Mouse (Mus musculus) heart, embryonic 14.5 days (tissue): Measurements from ENCODE around the gene 0610030E20Rik. TPM values are rescaled to one million over a fixed set of nuclear protein-coding genes. Genes with fewer than 3 reads are reported as not detected.

ENCODE experiments used
- ATAC-seq: fragments of 200-750 bp; cut with Nextera tagmentation; 2 replicates; pipeline ENCODE4 v1.8.0; 2017; ENCODE audit warnings: low read depth, moderate TSS enrichment; ENCODE audit not compliant: insufficient number of reproducible peaks, insufficient read depth, low FRiP score
- H3K27ac ChIP-seq, 2 experiments: fragments of 200-500 bp in 1 of 2; fragments of 300-500 bp in 1 of 2; sonication (generic) in 1 of 2; replicated peaks in 1 of 2; 2 replicates each; pipeline ENCODE4 v1.5.1; 2012 to 2014; ENCODE audit warnings: low read depth in 2 of 2, low read length in 2 of 2, control low read depth in 1 of 2, mild to moderate bottlenecking in 1 of 2, mixed read lengths in 1 of 2; ENCODE audit not compliant: control insufficient read depth in 1 of 2, insufficient read depth in 1 of 2
- H3K27me3 ChIP-seq: fragments of 300-500 bp; sonication (generic); 2 replicates; pipeline ENCODE4 v1.6.1; 2014; ENCODE audit warnings: mild to moderate bottlenecking, low read length, control low read depth; ENCODE audit not compliant: control insufficient read depth, insufficient read depth
- H3K36me3 ChIP-seq: fragments of 300-500 bp; sonication (generic); 2 replicates; pipeline ENCODE4 v1.6.1; 2014; ENCODE audit warnings: mild to moderate bottlenecking, control low read depth, low read length, mixed read lengths; ENCODE audit not compliant: control insufficient read depth, insufficient read depth
- H3K4me1 ChIP-seq, 2 experiments: fragments of 200-500 bp in 1 of 2; fragments of 300-500 bp in 1 of 2; sonication (generic) in 1 of 2; 2 replicates each; pipeline ENCODE4 v1.6.1; 2012 to 2014; ENCODE audit warnings: low read length in 2 of 2, control low read depth in 1 of 2, mixed read lengths in 1 of 2; ENCODE audit not compliant: control insufficient read depth in 2 of 2, insufficient read depth in 2 of 2
- H3K4me2 ChIP-seq: fragments of 300-500 bp; sonication (generic); 2 replicates; pipeline ENCODE4 v1.6.1; 2014; ENCODE audit warnings: mild to moderate bottlenecking, low read length
- H3K4me3 ChIP-seq, 2 experiments: fragments of 200-500 bp in 1 of 2; fragments of 300-500 bp in 1 of 2; sonication (generic) in 1 of 2; 2 replicates each; pipeline ENCODE4 v1.5.1; 2012 to 2014; ENCODE audit warnings: low read length in 2 of 2, mild to moderate bottlenecking in 2 of 2, control low read depth in 1 of 2, low read depth in 1 of 2, moderate library complexity in 1 of 2; ENCODE audit not compliant: control insufficient read depth in 1 of 2, insufficient read depth in 1 of 2
- H3K9ac ChIP-seq: fragments of 300-500 bp; sonication (generic); 2 replicates; pipeline ENCODE4 v1.6.1; 2014; ENCODE audit warnings: mild to moderate bottlenecking, low read length
- H3K9me3 ChIP-seq: fragments of 300-500 bp; sonication (generic); 2 replicates; pipeline ENCODE4 v1.6.1; 2016; ENCODE audit warnings: low read length, control low read depth; ENCODE audit not compliant: control insufficient read depth
- WGBS: fragments of 180-500 bp; shearing (Covaris S2); extraction: QIAGEN DNeasy Blood & Tissue Kit; methylation state at CpG from one replicate; pipeline ENCODE4 v1.1.7; 2014; 5-methylcytosine and 5-hydroxymethylcytosine counted together
- polyA plus RNA-seq: library from polyadenylated mRNA; unstranded; fragments of >200 nt; fragmentation: Nextera tagmentation; extraction: Ambion mirVana; gene quantifications from 2 replicates; pipeline ENCODE4 v1.2.1, GENCODE M21; 2014

The 0610030E20Rik gene
- polyA plus RNA-seq, result 13.7 and 13.8 TPM in 2 replicates

DNA sequence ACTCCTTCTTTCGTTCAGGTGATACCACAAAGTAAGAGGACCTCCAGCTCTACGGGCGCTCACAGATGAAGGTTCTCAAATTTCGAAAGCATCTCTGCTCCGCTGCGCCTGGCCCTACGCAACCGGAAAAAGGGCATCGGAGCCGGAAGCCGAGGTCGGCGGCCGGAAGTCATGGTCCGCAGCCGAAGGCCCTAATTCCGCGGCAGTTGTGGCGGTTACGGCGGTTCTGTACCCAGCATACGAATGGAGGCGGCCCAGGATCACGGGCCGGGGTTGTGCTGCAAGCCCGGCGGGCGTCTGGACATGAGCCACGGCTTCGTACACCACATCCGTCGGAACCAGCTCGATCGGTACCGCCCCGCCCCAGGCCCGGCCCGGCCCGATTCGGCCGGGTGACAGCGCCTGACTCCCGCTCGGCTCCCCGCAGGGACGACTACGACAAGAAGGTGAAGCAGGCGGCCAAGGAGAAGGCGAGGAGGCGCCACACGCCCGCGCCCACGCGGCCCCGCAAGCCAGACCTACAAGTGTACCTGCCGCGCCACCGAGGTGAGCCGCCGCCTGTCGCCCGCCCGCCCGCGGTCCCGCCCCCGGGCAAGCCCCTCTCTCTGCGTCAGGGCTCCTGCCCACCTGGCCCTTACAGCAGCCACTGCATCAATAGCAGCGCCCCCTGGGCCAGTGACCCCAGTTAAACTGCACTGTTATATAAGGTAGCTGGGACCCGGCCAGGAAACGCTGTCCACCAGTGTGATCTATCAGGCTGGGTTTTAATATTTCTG lies at the start of gene 0610030E20Rik:
TSS of gene 0610030E20Rik (plus strand) at position 152 of the 776 bp plus-strand sequence.
- ATAC-seq, result peak; percentile 69
- Histone ChIP-seq H3K4me1 (peaks cover under 1 to 38% of the 10 kb centered on the region in 2 experiments; a peak in 3 of 4 replicates), H3K4me3 (peak within 1 kb of the TSS; percentile 70 to 98), H3K4me2 (peak within 1 kb of the TSS; percentile 73), H3K9me3 (no peaks in the 10 kb centered on the region), H3K36me3 (peaks cover 35% of the 10 kb centered on the region), H3K9ac (peak within 1 kb of the TSS; percentile 84), H3K27ac (peak within 1 kb of the TSS; percentile 83 to 85), H3K27me3 (no peaks in the 10 kb centered on the region)
- under 1% methylated on average over 64 of the region's 72 CpGs for WGBS

DNA sequence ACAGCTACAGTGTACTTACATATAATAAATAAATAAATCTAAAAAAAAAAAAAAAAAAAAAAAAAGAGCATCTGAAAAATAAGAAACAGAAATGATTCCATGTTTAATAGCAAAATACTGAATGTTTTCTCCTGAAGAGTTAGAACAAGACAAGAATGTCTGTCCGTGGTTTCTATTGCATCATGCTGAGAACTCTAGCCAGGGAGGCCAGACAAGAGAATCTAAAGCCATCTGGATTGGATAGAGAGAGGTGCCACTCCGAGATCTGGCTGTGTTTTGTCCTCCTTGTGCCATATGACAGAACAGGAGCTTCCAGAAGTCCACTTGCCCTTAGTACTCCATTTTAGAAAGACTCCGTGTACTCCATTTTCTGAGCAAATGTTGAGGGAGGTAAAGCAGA lies 49.3 kb upstream of the 0610030E20Rik start:
- no peaks in the 10 kb centered on the region for H3K9me3 ChIP-seq

DNA sequence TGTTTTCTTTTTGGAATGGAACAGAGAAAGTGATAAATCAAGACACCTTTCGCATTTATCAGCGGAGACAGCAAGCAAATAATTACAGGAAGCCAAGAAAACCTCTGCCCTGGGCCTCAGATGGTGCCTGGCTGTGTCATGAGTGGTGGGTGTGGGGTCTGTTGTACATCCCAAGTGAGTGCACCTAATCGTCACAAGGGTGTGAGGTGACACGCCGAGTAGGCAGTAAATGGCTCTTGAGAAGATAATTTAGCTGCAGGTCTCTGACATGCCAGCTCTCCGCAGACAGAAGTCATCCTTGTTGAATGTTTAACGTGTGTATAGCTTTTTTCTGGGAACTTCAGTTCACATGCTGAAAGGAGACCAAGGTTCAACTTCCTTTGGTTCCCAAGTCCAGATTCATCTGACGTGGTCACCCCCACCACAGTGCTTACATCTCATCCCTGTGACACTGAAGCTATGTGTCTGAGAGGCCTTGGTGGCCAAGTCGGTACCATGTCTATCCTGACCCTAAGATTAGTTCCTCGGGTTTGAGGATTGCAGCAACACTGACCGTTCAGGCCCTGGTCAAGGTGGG lies 44.7 kb upstream of the 0610030E20Rik start:
- no peak overlapping the region for H3K9ac ChIP-seq
- WGBS, result 64% methylated on average over 11 of the region's 11 CpGs
- no peaks in the 10 kb centered on the region for H3K9me3 ChIP-seq
- H3K27me3 ChIP-seq, result no peaks in the 10 kb centered on the region
- no peak overlapping the region for H3K4me2 ChIP-seq
- no peak overlapping the region for H3K4me3 ChIP-seq
- no peak for ATAC-seq
- H3K36me3 ChIP-seq, result no peaks in the 10 kb centered on the region
- H3K4me1 ChIP-seq, result peaks cover 3 to 6% of the 10 kb centered on the region in 2 experiments
- no peak overlapping the region for H3K27ac ChIP-seq

More for the DNA sequence above, 49.3 kb upstream of the 0610030E20Rik start:
- H3K9ac ChIP-seq, result no peak overlapping the region
- H3K27me3 ChIP-seq, result no peaks in the 10 kb centered on the region
- WGBS, result 84% methylated on average over 3 of the region's 3 CpGs
- no peak overlapping the region for H3K27ac ChIP-seq
- no peak for ATAC-seq
- H3K4me3 ChIP-seq, result no peak overlapping the region
- H3K36me3 ChIP-seq, result no peaks in the 10 kb centered on the region
- peaks cover 13 to 14% of the 10 kb centered on the region in 2 experiments for H3K4me1 ChIP-seq
- H3K4me2 ChIP-seq, result no peak overlapping the region

DNA sequence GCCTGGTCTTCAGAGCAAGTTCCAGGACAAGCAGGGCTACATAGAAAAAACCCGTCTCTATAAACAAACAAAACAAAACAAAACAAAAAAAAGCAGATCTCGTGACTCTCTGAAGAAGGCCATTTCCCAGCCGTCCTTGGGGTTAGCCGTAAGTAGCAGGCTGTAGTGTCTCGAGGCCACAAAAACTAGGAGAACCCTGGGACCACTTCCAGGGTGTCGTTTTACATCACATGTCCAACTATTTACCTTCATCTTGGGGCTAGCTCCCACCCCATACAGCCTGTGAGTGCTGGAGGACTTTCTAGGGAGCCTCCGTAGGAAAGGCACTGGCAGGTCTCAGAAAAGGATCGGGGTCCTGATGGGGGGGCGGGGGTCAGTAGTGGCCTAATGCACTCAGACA lies 43.6 kb upstream of the 0610030E20Rik start:
- Histone ChIP-seq H3K4me1 (peaks cover 3 to 6% of the 10 kb centered on the region in 2 experiments), H3K27me3 (no peaks in the 10 kb centered on the region), H3K36me3 (no peaks in the 10 kb centered on the region), H3K27ac (no peak overlapping the region), H3K4me3 (no peak overlapping the region), H3K9me3 (no peaks in the 10 kb centered on the region), H3K4me2 (no peak overlapping the region), H3K9ac (no peak overlapping the region)
- no peak for ATAC-seq
- WGBS, result 56% methylated on average over 9 of the region's 9 CpGs

DNA sequence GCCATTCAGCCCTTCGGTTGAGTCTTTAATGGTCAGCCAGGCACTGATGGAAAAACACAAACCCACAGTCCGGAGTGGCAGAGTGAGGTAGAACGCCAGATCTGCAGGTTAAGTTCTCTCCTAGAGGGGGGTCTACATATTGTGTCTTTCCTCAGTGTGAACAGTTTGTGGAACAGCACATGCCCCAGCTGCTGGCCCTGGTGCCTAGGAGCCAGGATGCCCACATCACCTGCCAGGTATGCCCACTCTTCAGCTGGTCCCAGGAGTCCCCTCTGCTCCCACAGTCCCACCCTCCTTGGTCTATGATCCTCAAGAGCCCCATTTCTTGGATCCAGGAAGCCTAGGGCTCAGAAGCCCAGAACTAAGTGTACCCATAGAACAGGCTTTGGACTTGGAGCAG lies 34.9 kb upstream of the 0610030E20Rik start:
- Histone ChIP-seq H3K36me3 (peaks cover 7% of the 10 kb centered on the region), H3K4me2 (no peak overlapping the region), H3K9me3 (no peaks in the 10 kb centered on the region), H3K4me1 (peaks cover 24 to 33% of the 10 kb centered on the region in 2 experiments), H3K4me3 (no peak overlapping the region), H3K27me3 (no peaks in the 10 kb centered on the region), H3K9ac (no peak overlapping the region), H3K27ac (no peak overlapping the region)
- WGBS, result 89% methylated on average over 3 of the region's 3 CpGs
- ATAC-seq, result no peak

DNA sequence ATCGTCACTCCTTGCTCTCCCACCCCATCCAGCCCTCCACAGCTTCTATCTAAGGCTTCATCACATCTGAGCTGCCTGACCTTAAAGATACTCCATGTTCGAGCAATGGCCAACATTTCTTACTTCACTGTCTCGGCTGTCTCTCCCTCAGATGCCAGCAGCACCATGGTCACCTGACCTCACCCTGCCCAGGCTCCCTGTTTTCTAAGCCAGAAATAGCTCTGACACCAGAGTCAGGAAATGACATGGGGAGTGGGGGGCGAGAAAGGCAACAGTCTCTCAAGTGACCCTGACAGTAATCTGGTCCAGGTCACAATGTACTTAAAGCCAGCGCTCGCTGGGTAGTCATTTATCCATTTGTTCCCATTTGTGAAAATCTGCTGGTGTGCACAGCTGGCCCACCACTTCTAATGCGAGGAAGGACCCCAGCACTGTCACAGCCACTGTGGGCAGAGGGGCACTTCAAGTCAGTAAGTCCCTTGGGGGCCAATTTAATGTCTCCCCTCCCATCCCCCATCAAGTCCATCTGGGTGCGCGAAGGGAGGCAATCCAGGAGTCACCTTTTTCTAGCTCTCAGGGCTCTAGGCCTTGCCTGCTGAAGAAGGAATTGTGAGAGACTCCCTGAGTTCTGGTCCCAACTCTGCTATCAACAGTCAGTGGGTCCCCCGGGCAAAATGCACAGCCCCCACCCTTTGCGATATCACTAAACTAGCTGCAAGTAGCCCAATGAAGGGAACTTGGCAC lies 33.8 kb upstream of the 0610030E20Rik start:
- peak; percentile 22; the same call in 1 of the 2 replicates for ATAC-seq

DNA sequence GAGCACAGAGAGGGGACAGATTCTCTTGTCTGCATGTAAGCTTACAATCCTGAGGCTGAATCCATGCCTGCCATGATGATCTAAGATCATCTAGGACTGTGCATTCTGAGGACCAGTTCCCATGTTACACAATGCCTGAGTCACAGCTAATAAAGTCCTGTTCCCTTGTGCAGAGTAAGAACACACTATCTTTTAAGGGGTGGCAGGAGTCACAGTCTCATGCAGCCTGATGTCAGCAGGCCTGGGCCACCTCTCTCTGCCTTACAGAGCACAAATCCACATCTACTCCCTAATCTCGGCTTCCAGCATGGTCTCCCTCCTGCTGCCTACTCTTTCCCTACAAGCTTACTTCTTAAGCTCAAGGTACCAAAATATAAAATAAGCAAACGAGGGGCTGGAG lies 31.7 kb upstream of the 0610030E20Rik start:
- peak overlapping the region; percentile 27; the same call in 1 of the 2 replicates for H3K9ac ChIP-seq
- WGBS, result 54% methylated on average over 2 of the region's 2 CpGs
- H3K4me2 ChIP-seq, result no peak overlapping the region
- peaks cover 24 to 36% of the 10 kb centered on the region in 2 experiments for H3K4me1 ChIP-seq
- H3K36me3 ChIP-seq, result peaks cover 38% of the 10 kb centered on the region
- H3K4me3 ChIP-seq, result no peak overlapping the region
- no peaks in the 10 kb centered on the region for H3K27me3 ChIP-seq
- no peaks in the 10 kb centered on the region for H3K9me3 ChIP-seq
- peak overlapping the region; percentile 23 to 77; a peak in 3 of 4 replicates for H3K27ac ChIP-seq
- ATAC-seq, result no peak

More for the DNA sequence above, 33.8 kb upstream of the 0610030E20Rik start:
- H3K4me2 ChIP-seq, result peak overlapping the region; percentile 11; the same call in 1 of the 2 replicates
- no peaks in the 10 kb centered on the region for H3K27me3 ChIP-seq
- peaks cover 18% of the 10 kb centered on the region for H3K36me3 ChIP-seq
- H3K4me1 ChIP-seq, result peaks cover 24 to 33% of the 10 kb centered on the region in 2 experiments
- no peak overlapping the region for H3K9ac ChIP-seq
- H3K4me3 ChIP-seq, result no peak overlapping the region
- peak overlapping the region; percentile 73 to 76 for H3K27ac ChIP-seq
- H3K9me3 ChIP-seq, result no peaks in the 10 kb centered on the region
- 42% methylated on average over 11 of the region's 11 CpGs for WGBS
